Mouse (Mus musculus): ENCODE measurements around the gene 1700022I11Rik. TPM values are rescaled to one million over a fixed set of nuclear protein-coding genes. Genes with fewer than 3 reads are reported as not detected.

Gene 1700022I11Rik
- total and polyA plus RNA-seq, 3 experiments: 1.1 TPM; not detected in 2

GRCm38 (mm10) chr4:43001272-43001671, 31.9 kb downstream of the 1700022I11Rik start:
- TF ChIP-seq CTCF (IDR thresholded peaks at IDR 0.05; ENCODE audit: low read depth, low read length): no peak
- TF ChIP-seq GATA1 (IDR thresholded peaks at IDR 0.05; ENCODE audit: borderline replicate concordance, low read length): no peak
- TF ChIP-seq POLR2AphosphoS5 (IDR thresholded peaks at IDR 0.05; ENCODE audit: insufficient replicate concordance, low read depth, low read length): no peak
- ATAC-seq (ENCODE audit: extremely low read depth, insufficient number of reproducible peaks, low FRiP score, poor library complexity, severe bottlenecking) (no peak), DNase-seq (ENCODE audit: low spot score) (no peak)
- no peaks in the 10 kb centered on the region for H3K9me3 ChIP-seq (replicated peaks)
- H3K4me3 ChIP-seq (ENCODE audit: low read depth, low read length): no peak overlapping the region
- H3K36me3 ChIP-seq (replicated peaks): peaks cover 58% of the 10 kb centered on the region
- no peaks in the 10 kb centered on the region for H3K27me3 ChIP-seq (ENCODE audit: insufficient read depth, low read length)
- peaks cover 29% of the 10 kb centered on the region for H3K4me1 ChIP-seq (ENCODE audit: insufficient read depth, low read depth, low read length)

- TF ChIP-seq POLR2AphosphoS5 (IDR thresholded peaks at IDR 0.05; ENCODE audit: insufficient replicate concordance, low read depth, low read length) (no peak), GATA2 (IDR thresholded peaks at IDR 0.05; ENCODE audit: borderline replicate concordance, low read depth, low read length) (no peak), TAL1 (conservative IDR thresholded peaks at IDR 0.05; ENCODE audit: low read depth, low read length) (no peak), GATA1 (IDR thresholded peaks at IDR 0.05; ENCODE audit: borderline replicate concordance, low read length) (no peak), CTCF (IDR thresholded peaks at IDR 0.05; ENCODE audit: low read depth, low read length) (no peak)
- no peak for ATAC-seq (ENCODE audit: extremely low read depth, insufficient number of reproducible peaks, low FRiP score, poor library complexity, severe bottlenecking)
- Histone ChIP-seq H3K36me3 (replicated peaks) (peaks cover 63% of the 10 kb centered on the region), H3K27me3 (ENCODE audit: insufficient read depth, low read length) (no peaks in the 10 kb centered on the region), H3K9me3 (replicated peaks) (no peaks in the 10 kb centered on the region), H3K4me3 (ENCODE audit: low read depth, low read length) (no peak overlapping the region), H3K4me1 (ENCODE audit: insufficient read depth, low read depth, low read length) (peaks cover 22% of the 10 kb centered on the region)
- DNase-seq (ENCODE audit: low spot score): no peak
These were observed 33.5 kb downstream of the 1700022I11Rik start for GRCm38 (mm10) chr4:43002756-43003439.

- Histone ChIP-seq H3K27me3 (ENCODE audit: insufficient read depth, low read length) (no peaks in the 10 kb centered on the region), H3K4me3 (ENCODE audit: low read depth, low read length) (no peak overlapping the region), H3K9me3 (replicated peaks) (no peaks in the 10 kb centered on the region), H3K4me1 (ENCODE audit: insufficient read depth, low read depth, low read length) (peaks cover 30% of the 10 kb centered on the region), H3K36me3 (replicated peaks) (peaks cover 65% of the 10 kb centered on the region)
- no peak for ATAC-seq (ENCODE audit: extremely low read depth, insufficient number of reproducible peaks, low FRiP score, poor library complexity, severe bottlenecking)
- TF ChIP-seq TAL1 (conservative IDR thresholded peaks at IDR 0.05; ENCODE audit: low read depth, low read length): no peak
- no peak for TF ChIP-seq CTCF (IDR thresholded peaks at IDR 0.05; ENCODE audit: low read depth, low read length)
- no peak for TF ChIP-seq POLR2AphosphoS5 (IDR thresholded peaks at IDR 0.05; ENCODE audit: insufficient replicate concordance, low read depth, low read length)
- no peak for TF ChIP-seq GATA2 (IDR thresholded peaks at IDR 0.05; ENCODE audit: borderline replicate concordance, low read depth, low read length)
- TF ChIP-seq GATA1 (IDR thresholded peaks at IDR 0.05; ENCODE audit: borderline replicate concordance, low read length): no peak
- DNase-seq (ENCODE audit: low spot score): no peak
These were observed 35.5 kb downstream of the 1700022I11Rik start for GRCm38 (mm10) chr4:43004951-43005350.

- H3K4me3 ChIP-seq (ENCODE audit: low read depth, low read length): no peak overlapping the region
- DNase-seq (ENCODE audit: low spot score): no peak
- H3K27me3 ChIP-seq (ENCODE audit: insufficient read depth, low read length): no peaks in the 10 kb centered on the region
- ATAC-seq (ENCODE audit: extremely low read depth, insufficient number of reproducible peaks, low FRiP score, poor library complexity, severe bottlenecking): no peak; the same call in 1 of the 2 replicates
- peaks cover 65% of the 10 kb centered on the region for H3K36me3 ChIP-seq (replicated peaks)
- TF ChIP-seq GATA2 (IDR thresholded peaks at IDR 0.05; ENCODE audit: borderline replicate concordance, low read depth, low read length) (no peak), POLR2AphosphoS5 (IDR thresholded peaks at IDR 0.05; ENCODE audit: insufficient replicate concordance, low read depth, low read length) (no peak), GATA1 (IDR thresholded peaks at IDR 0.05; ENCODE audit: borderline replicate concordance, low read length) (no peak), CTCF (IDR thresholded peaks at IDR 0.05; ENCODE audit: low read depth, low read length) (peak; percentile 48), TAL1 (conservative IDR thresholded peaks at IDR 0.05; ENCODE audit: low read depth, low read length) (no peak)
- H3K9me3 ChIP-seq (replicated peaks): no peaks in the 10 kb centered on the region
- peaks cover 30% of the 10 kb centered on the region for H3K4me1 ChIP-seq (ENCODE audit: insufficient read depth, low read depth, low read length)
These were observed 36.4 kb downstream of the 1700022I11Rik start for GRCm38 (mm10) chr4:43005765-43006164.

- TF ChIP-seq TAL1 (conservative IDR thresholded peaks at IDR 0.05; ENCODE audit: low read depth, low read length) (no peak), CTCF (IDR thresholded peaks at IDR 0.05; ENCODE audit: low read depth, low read length) (no peak), GATA1 (IDR thresholded peaks at IDR 0.05; ENCODE audit: borderline replicate concordance, low read length) (no peak), POLR2AphosphoS5 (IDR thresholded peaks at IDR 0.05; ENCODE audit: insufficient replicate concordance, low read depth, low read length) (no peak), GATA2 (IDR thresholded peaks at IDR 0.05; ENCODE audit: borderline replicate concordance, low read depth, low read length) (no peak)
- DNase-seq (ENCODE audit: low spot score) (peak; percentile 85), ATAC-seq (ENCODE audit: extremely low read depth, insufficient number of reproducible peaks, low FRiP score, poor library complexity, severe bottlenecking) (peak; percentile 75)
- Histone ChIP-seq H3K4me1 (ENCODE audit: insufficient read depth, low read depth, low read length) (peaks cover 30% of the 10 kb centered on the region), H3K27me3 (ENCODE audit: insufficient read depth, low read length) (no peaks in the 10 kb centered on the region), H3K36me3 (replicated peaks) (peaks cover 32% of the 10 kb centered on the region), H3K9me3 (replicated peaks) (no peaks in the 10 kb centered on the region), H3K4me3 (ENCODE audit: low read depth, low read length) (peak within 1 kb of the TSS; percentile 82)
These were observed 41.0 kb downstream of the 1700022I11Rik start, which contains the start of gene Fancg for GRCm38 (mm10) chr4:43010161-43011038. Gene Fancg, minus strand, starts transcription at chr4:43010506.

- H3K27me3 ChIP-seq (ENCODE audit: insufficient read depth, low read length): no peaks in the 10 kb centered on the region
- H3K4me1 ChIP-seq (ENCODE audit: insufficient read depth, low read depth, low read length): peaks cover 25% of the 10 kb centered on the region
- no peak for ATAC-seq (ENCODE audit: extremely low read depth, insufficient number of reproducible peaks, low FRiP score, poor library complexity, severe bottlenecking)
- no peaks in the 10 kb centered on the region for H3K9me3 ChIP-seq (replicated peaks)
- no peak overlapping the region for H3K4me3 ChIP-seq (ENCODE audit: low read depth, low read length)
- DNase-seq (ENCODE audit: low spot score): no peak
- no peak for TF ChIP-seq CTCF (IDR thresholded peaks at IDR 0.05; ENCODE audit: low read depth, low read length)
- peaks cover 27% of the 10 kb centered on the region for H3K36me3 ChIP-seq (replicated peaks)
These were observed 42.7 kb downstream of the 1700022I11Rik start for GRCm38 (mm10) chr4:43012091-43012490.
